ENCODE assay signal across 22 mouse cellular contexts in genomic region chr17:84356056-84356887, GRCm38 (mm10).
"Had no signal": no experiment of that assay in that cellular context is flagged by ENCODE, and none has a peak within 500 bp of the region (broad histone marks: within the 10 kb centered on the region; RNA-seq: fewer than 3 reads in every experiment).

No protein-coding gene starts in this region.

- H3K27ac ChIP-seq: kidney, postnatal 0 days; limb, embryonic 13.5 days; liver, embryonic 12.5 days; liver, embryonic 15.5 days; lung, embryonic 15.5 days; midbrain, embryonic 10.5 days; midbrain, embryonic 15.5 days; neural tube, embryonic 12.5 days; neural tube, embryonic 15.5 days; stomach, embryonic 15.5 days had no signal

- ATAC-seq: intestine, embryonic 16.5 days; liver, embryonic 12.5 days; midbrain, embryonic 15.5 days had no signal

- H3K4me2 ChIP-seq: limb, embryonic 13.5 days; liver, embryonic 12.5 days; liver, embryonic 15.5 days; lung, embryonic 15.5 days; midbrain, embryonic 15.5 days; neural tube, embryonic 12.5 days; neural tube, embryonic 15.5 days; stomach, embryonic 15.5 days had no signal

- H3K4me3 ChIP-seq: limb, embryonic 13.5 days; liver, embryonic 12.5 days; liver, embryonic 15.5 days; lung, embryonic 15.5 days; megakaryocyte, embryonic 14.5 days; midbrain, embryonic 10.5 days; midbrain, embryonic 15.5 days; neural tube, embryonic 12.5 days; neural tube, embryonic 15.5 days; stomach, embryonic 15.5 days had no signal

- H3K36me3 ChIP-seq: midbrain, embryonic 15.5 days; neural tube, embryonic 15.5 days; stomach, embryonic 15.5 days had no signal

- H3K27me3 ChIP-seq: limb, embryonic 13.5 days; liver, embryonic 12.5 days; liver, embryonic 15.5 days; lung, embryonic 15.5 days; megakaryocyte, embryonic 14.5 days; midbrain, embryonic 15.5 days; neural tube, embryonic 12.5 days; neural tube, embryonic 15.5 days; stomach, embryonic 15.5 days had no signal

- H3K9ac ChIP-seq: limb, embryonic 13.5 days; liver, embryonic 12.5 days; liver, embryonic 15.5 days; lung, embryonic 15.5 days; midbrain, embryonic 15.5 days; neural tube, embryonic 12.5 days; neural tube, embryonic 15.5 days; stomach, embryonic 15.5 days had no signal

- H3K9me3 ChIP-seq: limb, embryonic 13.5 days; liver, embryonic 12.5 days; liver, embryonic 15.5 days; lung, embryonic 15.5 days; megakaryocyte, embryonic 14.5 days; midbrain, embryonic 10.5 days; midbrain, embryonic 15.5 days; neural tube, embryonic 12.5 days; neural tube, embryonic 15.5 days; stomach, embryonic 15.5 days had no signal

- DNase-seq: kidney, adult 18-20 months; kidney, postnatal 25 days; left cerebral cortex, postnatal 4 days; liver; lung, adult 18-20 months; lung, postnatal 10 days; lung, postnatal 36 days; right cerebral cortex, postnatal 25 days; spleen, adult 18-20 months; thymus, postnatal 36 days had no signal
